Mouse (Mus musculus) kidney, postnatal 0 days (tissue): ENCODE data around the gene AC109138.7. TPM values are rescaled to one million over a fixed set of nuclear protein-coding genes. Genes with fewer than 3 reads are reported as not detected.

Experiments used
- ATAC-seq: fragments of 200-750 bp; cut with Nextera tagmentation; replicated peaks from 2 replicates; pipeline ENCODE4 v1.8.0; 2017; ENCODE audit warnings: low read depth, moderate number of reproducible peaks, moderate TSS enrichment, moderate library complexity; ENCODE audit not compliant: low FRiP score
- DNase-seq: peaks from one replicate; pipeline ENCODE4 v3.0.0-alpha.2; 2016; ENCODE audit warnings: low spot score
- H3K27ac ChIP-seq: fragments of 300-500 bp; sonication (generic); 2 replicates; pipeline ENCODE4 v1.5.1; 2014; ENCODE audit warnings: mild to moderate bottlenecking
- H3K27me3 ChIP-seq: fragments of 300-500 bp; sonication (generic); 2 replicates; pipeline ENCODE4 v1.6.1; 2014; ENCODE audit warnings: low read length, mixed read lengths; ENCODE audit not compliant: insufficient read depth
- H3K36me3 ChIP-seq: fragments of 300-500 bp; sonication (generic); 2 replicates; pipeline ENCODE4 v1.6.1; 2014; ENCODE audit warnings: low read length, mixed read lengths; ENCODE audit not compliant: insufficient read depth
- H3K4me1 ChIP-seq: fragments of 300-500 bp; sonication (generic); replicated peaks from 2 replicates; pipeline ENCODE4 v1.6.1; 2014; ENCODE audit warnings: antibody characterized with exemption, low read length, mixed read lengths; ENCODE audit not compliant: insufficient read depth
- H3K4me2 ChIP-seq: fragments of 300-500 bp; sonication (generic); 2 replicates; pipeline ENCODE4 v1.6.1; 2014; ENCODE audit warnings: mild to moderate bottlenecking, low read length, moderate library complexity, mixed read lengths
- H3K4me3 ChIP-seq: fragments of 300-500 bp; sonication (generic); replicated peaks from 2 replicates; pipeline ENCODE4 v1.5.1; 2014; ENCODE audit warnings: low read depth, low read length
- H3K9ac ChIP-seq: fragments of 300-500 bp; sonication (generic); 2 replicates; pipeline ENCODE4 v1.6.1; 2014; ENCODE audit warnings: low read depth, low read length
- H3K9me3 ChIP-seq: fragments of 300-500 bp; sonication (generic); replicated peaks from 2 replicates; pipeline ENCODE4 v1.6.1; 2016; ENCODE audit warnings: low read length, inconsistent platforms, mixed read lengths
- CTCF ChIP-seq: IDR thresholded peaks from 2 replicates; pipeline ENCODE4 v1.5.1; 2016; ENCODE audit warnings: antibody characterized with exemption, low read depth, mild to moderate bottlenecking, moderate library complexity
- WGBS: fragments of 180-500 bp; shearing (Covaris S2); extraction: QIAGEN DNeasy Blood & Tissue Kit; methylation state at CpG from one replicate; pipeline ENCODE4 v1.1.7; 2014; 5-methylcytosine and 5-hydroxymethylcytosine counted together
- polyA plus RNA-seq: library from polyadenylated mRNA; unstranded; fragments of >200 nt; fragmentation: Nextera tagmentation; extraction: Ambion mirVana; gene quantifications from 2 replicates; pipeline ENCODE4 v1.2.1, GENCODE M21; 2015

The AC109138.7 gene
- polyA plus RNA-seq, 1 experiment from 2014 or later = not detected

DNA sequence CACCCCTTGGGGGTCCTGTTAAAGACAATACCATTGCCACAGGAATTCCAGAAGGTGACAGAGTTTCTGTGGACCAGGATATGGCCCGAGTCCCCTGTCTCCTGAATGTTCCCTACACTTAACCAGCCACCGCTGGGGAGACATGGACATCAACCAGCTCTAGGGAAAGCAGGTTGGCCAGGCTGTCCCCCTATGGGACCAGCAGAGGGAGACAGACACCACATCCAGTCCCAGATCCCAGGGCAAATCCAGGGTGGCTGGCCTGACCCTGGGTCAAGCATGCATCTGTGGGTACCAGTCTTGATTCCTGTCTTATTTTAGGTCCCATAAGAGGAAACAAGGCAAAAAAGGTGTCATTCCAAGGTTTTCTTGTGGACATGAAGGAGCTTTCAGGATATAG, 7.2 kb upstream of the AC109138.7 start:
- WGBS = 6% methylated on average over 2 of the region's 2 CpGs
- H3K4me2 ChIP-seq = no peak overlapping the region
- ATAC-seq = peak; percentile 61

GRCm38 (mm10) chr19:4208563-4208962, 5.6 kb upstream of the AC109138.7 start:
- Histone ChIP-seq H3K9ac (no peak overlapping the region), H3K4me3 (no peak overlapping the region), H3K27ac (no peak overlapping the region), H3K36me3 (no peaks in the 10 kb centered on the region), H3K27me3 (no peaks in the 10 kb centered on the region), H3K9me3 (no peaks in the 10 kb centered on the region), H3K4me1 (peaks cover 16% of the 10 kb centered on the region; the same call in 1 of the 2 replicates), H3K4me2 (no peak overlapping the region)
- TF ChIP-seq CTCF = no peak
- ATAC-seq = no peak
- 80% methylated on average over 5 of the region's 5 CpGs for WGBS
- DNase-seq = no peak

More for the DNA sequence above, 7.2 kb upstream of the AC109138.7 start:
- H3K36me3 ChIP-seq = no peaks in the 10 kb centered on the region
- peaks cover 4% of the 10 kb centered on the region; the same call in 1 of the 2 replicates for H3K4me1 ChIP-seq
- DNase-seq = peak; percentile 89
- peak; percentile 99 for TF ChIP-seq CTCF
- H3K4me3 ChIP-seq = no peak overlapping the region
- no peaks in the 10 kb centered on the region for H3K27me3 ChIP-seq
- no peak overlapping the region for H3K9ac ChIP-seq
- H3K27ac ChIP-seq = no peak overlapping the region
- no peaks in the 10 kb centered on the region for H3K9me3 ChIP-seq

- no peak for ATAC-seq
- no peaks in the 10 kb centered on the region for H3K27me3 ChIP-seq
- no peak overlapping the region for H3K9ac ChIP-seq
- WGBS = 50% methylated on average over 4 of the region's 4 CpGs
- no peak; the same call in 1 of the 2 replicates for TF ChIP-seq CTCF
- no peaks in the 10 kb centered on the region for H3K36me3 ChIP-seq
- H3K4me2 ChIP-seq = peak overlapping the region; percentile 13; the same call in 1 of the 2 replicates
- no peak for DNase-seq
- peaks cover 26% of the 10 kb centered on the region for H3K4me1 ChIP-seq
- H3K9me3 ChIP-seq = no peaks in the 10 kb centered on the region
- H3K27ac ChIP-seq = peak overlapping the region; percentile 28; the same call in 1 of the 2 replicates
- no peak overlapping the region for H3K4me3 ChIP-seq
Measured at GRCm38 (mm10) chr19:4211891-4212588, 2.1 kb upstream of the AC109138.7 start.

- no peak for TF ChIP-seq CTCF
- Histone ChIP-seq H3K36me3 (no peaks in the 10 kb centered on the region), H3K27me3 (no peaks in the 10 kb centered on the region), H3K4me2 (peak overlapping the region; percentile 95), H3K27ac (peak overlapping the region; percentile 97), H3K4me3 (peak overlapping the region; percentile 91), H3K4me1 (peaks cover 31% of the 10 kb centered on the region), H3K9me3 (no peaks in the 10 kb centered on the region), H3K9ac (peak overlapping the region; percentile 98)
- peak; percentile 57 for ATAC-seq
- DNase-seq = peak; percentile 75
- 12% methylated on average over 9 of the region's 9 CpGs for WGBS
Measured at GRCm38 (mm10) chr19:4213524-4213974, 608 bp upstream of the AC109138.7 start.

DNA sequence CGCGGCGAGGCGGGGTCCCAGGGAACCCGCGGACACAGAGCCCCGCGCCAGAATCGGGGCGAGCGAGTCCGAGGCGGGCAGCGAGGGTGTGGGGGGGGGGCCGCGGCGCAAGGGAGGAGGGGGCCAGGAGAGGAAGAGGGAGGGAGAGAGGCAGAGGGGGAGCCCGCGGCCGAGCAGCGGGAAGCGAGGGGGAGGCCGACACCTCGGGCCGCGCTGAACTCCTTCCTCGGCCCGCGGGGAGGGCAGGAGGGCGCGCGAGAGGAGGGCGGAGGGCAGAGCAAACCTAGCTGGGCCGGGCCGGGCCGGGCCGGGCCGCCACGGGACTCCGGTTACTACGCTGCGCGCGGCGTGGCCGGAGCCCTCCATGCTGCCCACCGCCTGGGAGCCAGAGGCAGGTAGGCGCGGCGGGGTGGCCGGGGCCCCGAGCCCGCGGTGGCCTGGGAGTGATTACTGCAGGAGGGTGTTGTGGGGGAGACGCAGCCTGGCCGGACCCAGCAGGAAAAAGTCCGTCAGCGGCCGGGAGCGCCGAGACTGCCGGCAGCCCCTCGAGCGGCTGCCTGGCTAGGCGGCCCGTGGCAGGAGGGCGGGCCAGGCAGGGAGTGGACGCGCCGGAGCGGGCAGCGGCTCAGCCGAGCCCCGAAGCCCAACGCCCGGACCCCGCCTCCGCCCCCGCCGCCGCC, 754 bp downstream of the AC109138.7 start:
- DNase-seq = peak; percentile 60
- Histone ChIP-seq H3K27ac (peak overlapping the region; percentile 97), H3K9ac (peak overlapping the region; percentile 98), H3K4me3 (peak overlapping the region; percentile 91), H3K4me2 (peak overlapping the region; percentile 95), H3K9me3 (no peaks in the 10 kb centered on the region), H3K4me1 (peaks cover 32% of the 10 kb centered on the region), H3K36me3 (no peaks in the 10 kb centered on the region), H3K27me3 (no peaks in the 10 kb centered on the region)
- WGBS = under 1% methylated on average over 60 of the region's 81 CpGs
- no peak for TF ChIP-seq CTCF
- ATAC-seq = peak; percentile 25; the same call in 1 of the 2 replicates

DNA sequence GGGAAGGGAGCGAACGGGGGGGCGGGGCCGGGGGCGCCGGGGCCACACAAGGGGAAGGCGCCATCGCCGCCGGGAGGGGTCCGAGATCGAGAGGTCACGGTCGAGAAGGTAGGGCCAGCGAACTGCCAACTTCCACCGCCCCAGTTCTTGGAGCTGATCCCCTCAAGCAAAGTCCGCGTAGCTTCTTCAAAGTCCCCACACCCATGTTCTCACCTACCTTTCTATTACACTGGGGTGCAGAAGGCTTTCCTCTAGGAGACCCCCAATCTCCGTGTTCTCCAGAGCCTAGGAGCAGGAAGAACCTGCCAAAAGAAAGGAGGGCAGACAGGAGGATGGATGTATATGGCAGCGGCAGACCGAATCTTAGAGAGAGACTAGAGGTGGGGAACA, 1.3 kb downstream of the AC109138.7 start:
- peak overlapping the region; percentile 95 for H3K4me2 ChIP-seq
- peaks cover 37% of the 10 kb centered on the region for H3K4me1 ChIP-seq
- peak overlapping the region; percentile 91 for H3K4me3 ChIP-seq
- H3K9me3 ChIP-seq = no peaks in the 10 kb centered on the region
- no peaks in the 10 kb centered on the region for H3K36me3 ChIP-seq
- ATAC-seq (no peak), DNase-seq (peak; percentile 28)
- no peak for TF ChIP-seq CTCF
- H3K27me3 ChIP-seq = no peaks in the 10 kb centered on the region
- H3K9ac ChIP-seq = peak overlapping the region; percentile 98
- peak overlapping the region; percentile 97 for H3K27ac ChIP-seq
- WGBS = under 1% methylated on average over 19 of the region's 21 CpGs
